Mouse (Mus musculus) bone marrow macrophage, adult 2 months (primary cell): ENCODE data around the gene Gm11127.
"Not testable (repeated sequence)": the region's sequence is repeated elsewhere in the genome, so short reads cannot be mapped to it uniquely, and the experiment has no call there.

Experiments used
- CTCF ChIP-seq: IDR thresholded peaks from 2 replicates; pipeline ENCODE4 v1.5.1; 2012; ENCODE audit warnings: low read depth, mild to moderate bottlenecking, low read length, moderate library complexity
- POLR2A ChIP-seq: IDR thresholded peaks from 2 replicates; pipeline ENCODE4 v1.6.1; 2012; ENCODE audit warnings: mild to moderate bottlenecking, low read depth, low read length, borderline replicate concordance

DNA sequence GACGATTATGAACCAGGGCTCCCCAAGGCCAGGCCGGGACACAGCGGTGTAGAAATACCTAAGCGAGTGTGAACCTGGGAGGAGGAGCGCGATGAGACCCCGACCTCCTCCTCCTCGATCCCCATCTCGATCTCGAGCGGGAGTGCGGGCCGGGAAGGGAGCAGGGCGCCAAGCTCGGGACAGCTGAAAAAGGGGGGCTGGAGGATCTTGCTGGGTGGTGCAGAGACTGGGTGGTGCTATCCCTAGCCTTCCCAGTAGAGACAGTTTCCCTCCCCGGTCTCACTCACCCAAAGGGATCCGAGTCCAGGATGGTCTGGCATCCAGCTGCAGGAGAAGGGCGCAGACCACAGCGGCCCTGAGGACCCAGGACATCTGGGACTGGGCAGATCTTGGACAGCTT lies 16.1 kb downstream of the Gm11127 start:
- not testable (repeated sequence) for TF ChIP-seq CTCF, POLR2A
